Mouse (Mus musculus) hindbrain, embryonic 10.5 days (tissue): ENCODE measurements at regions not wholly inside any gene's neighbourhood (a gene's known extent, or its start where the extent isn't known, plus 50 kb on each side); places are given as distances from the start of the nearest gene placed in this dataset.

Experiments
- DNase-seq: peaks from one replicate; pipeline ENCODE4 v3.0.0-alpha.2; 2017; ENCODE audit warnings: low spot score
- H3K27ac ChIP-seq: fragments of 300-500 bp; sonication (generic); 2 replicates; pipeline ENCODE4 v1.5.1; 2016; ENCODE audit warnings: mild to moderate bottlenecking, moderate library complexity
- H3K27me3 ChIP-seq: fragments of 300-500 bp; sonication (generic); 2 replicates; pipeline ENCODE4 v1.6.1; 2016; ENCODE audit warnings: mild to moderate bottlenecking; ENCODE audit not compliant: poor library complexity, insufficient read depth, severe bottlenecking
- H3K36me3 ChIP-seq: fragments of 300-500 bp; sonication (generic); 2 replicates; pipeline ENCODE4 v1.6.1; 2016; ENCODE audit warnings: mild to moderate bottlenecking, moderate library complexity
- H3K4me1 ChIP-seq: fragments of 300-500 bp; sonication (generic); replicated peaks from 2 replicates; pipeline ENCODE4 v1.6.1; 2016; ENCODE audit warnings: mild to moderate bottlenecking
- H3K4me3 ChIP-seq: fragments of 300-500 bp; sonication (generic); 2 replicates; pipeline ENCODE4 v1.5.1; 2016; ENCODE audit warnings: mild to moderate bottlenecking, moderate library complexity
- H3K9me3 ChIP-seq: fragments of 300-500 bp; sonication (generic); 2 replicates; pipeline ENCODE4 v1.6.1; 2016; ENCODE audit warnings: mild to moderate bottlenecking, moderate library complexity
- WGBS: fragments of 180-500 bp; shearing (Covaris S2); methylation state at CpG from one replicate; pipeline ENCODE4 v1.1.7; 2016; 5-methylcytosine and 5-hydroxymethylcytosine counted together

GRCm38 (mm10) chr8:9152313-9152925 lies 462.1 kb upstream of the Arglu1 start:
- no peaks in the 10 kb centered on the region for H3K9me3 ChIP-seq
- DNase-seq = peak; percentile 32
- no peak overlapping the region for H3K4me3 ChIP-seq
- peak overlapping the region; percentile 47 for H3K27ac ChIP-seq
- H3K4me1 ChIP-seq = peaks cover 32% of the 10 kb centered on the region
- H3K27me3 ChIP-seq = no peaks in the 10 kb centered on the region
- no peaks in the 10 kb centered on the region for H3K36me3 ChIP-seq
- 60% methylated on average over 20 of the region's 20 CpGs for WGBS

- H3K9me3 ChIP-seq = no peaks in the 10 kb centered on the region
- peaks cover 4% of the 10 kb centered on the region; the same call in 1 of the 2 replicates for H3K4me1 ChIP-seq
- 88% methylated on average over 3 of the region's 3 CpGs for WGBS
- H3K27me3 ChIP-seq = no peaks in the 10 kb centered on the region
- no peak overlapping the region for H3K4me3 ChIP-seq
- H3K36me3 ChIP-seq = no peaks in the 10 kb centered on the region
- H3K27ac ChIP-seq = no peak overlapping the region
- DNase-seq = no peak
Observed at GRCm38 (mm10) chr8:9144362-9144761, 454.0 kb upstream of the Arglu1 start.

GRCm38 (mm10) chr8:9139781-9140180 lies 449.5 kb upstream of the Arglu1 start:
- 66% methylated on average over 3 of the region's 3 CpGs for WGBS
- no peak overlapping the region for H3K27ac ChIP-seq

GRCm38 (mm10) chr8:9139059-9139620 lies 448.8 kb upstream of the Arglu1 start:
- DNase-seq = no peak
- 0 out of 2 replicates have a peak, but pooled peaks cover 3% of the 10 kb centered on the region for H3K4me1 ChIP-seq
- H3K9me3 ChIP-seq = no peaks in the 10 kb centered on the region
- 75% methylated on average over 3 of the region's 3 CpGs for WGBS
- H3K27ac ChIP-seq = no peak overlapping the region
- H3K4me3 ChIP-seq = no peak overlapping the region
- no peaks in the 10 kb centered on the region for H3K36me3 ChIP-seq
- no peaks in the 10 kb centered on the region for H3K27me3 ChIP-seq

More at GRCm38 (mm10) chr8:9139781-9140180, 449.5 kb upstream of the Arglu1 start:
- no peaks in the 10 kb centered on the region for H3K9me3 ChIP-seq
- no peaks in the 10 kb centered on the region for H3K36me3 ChIP-seq
- H3K4me1 ChIP-seq = peaks cover 7% of the 10 kb centered on the region; the same call in 1 of the 2 replicates
- no peak overlapping the region for H3K4me3 ChIP-seq
- H3K27me3 ChIP-seq = no peaks in the 10 kb centered on the region
- no peak for DNase-seq

- Histone ChIP-seq H3K27ac (no peak overlapping the region), H3K27me3 (no peaks in the 10 kb centered on the region), H3K4me1 (0 out of 2 replicates have a peak, but pooled peaks cover under 1% of the 10 kb centered on the region), H3K36me3 (no peaks in the 10 kb centered on the region), H3K4me3 (no peak overlapping the region), H3K9me3 (no peaks in the 10 kb centered on the region)
- WGBS = 60% methylated on average over 7 of the region's 7 CpGs
- DNase-seq = no peak
Observed at GRCm38 (mm10) chr8:9133758-9134157, 443.4 kb upstream of the Arglu1 start.

GRCm38 (mm10) chr8:9132612-9133218 lies 442.4 kb upstream of the Arglu1 start:
- H3K36me3 ChIP-seq = no peaks in the 10 kb centered on the region
- no peak overlapping the region for H3K4me3 ChIP-seq
- no peaks in the 10 kb centered on the region for H3K27me3 ChIP-seq
- no peak for DNase-seq
- no peaks in the 10 kb centered on the region for H3K9me3 ChIP-seq
- WGBS = 91% methylated on average over 5 of the region's 5 CpGs
- H3K27ac ChIP-seq = no peak overlapping the region
- H3K4me1 ChIP-seq = no peaks in the 10 kb centered on the region

GRCm38 (mm10) chr8:9131249-9131648 lies 440.9 kb upstream of the Arglu1 start:
- Histone ChIP-seq H3K27ac (no peak overlapping the region), H3K4me1 (no peaks in the 10 kb centered on the region), H3K9me3 (no peaks in the 10 kb centered on the region), H3K27me3 (no peaks in the 10 kb centered on the region), H3K4me3 (no peak overlapping the region), H3K36me3 (no peaks in the 10 kb centered on the region)
- 80% methylated on average over 4 of the region's 4 CpGs for WGBS
- DNase-seq = no peak

- no peak overlapping the region for H3K27ac ChIP-seq
- 0 out of 2 replicates have a peak, but pooled peaks cover 2% of the 10 kb centered on the region for H3K9me3 ChIP-seq
- 93% methylated on average over 4 of the region's 4 CpGs for WGBS
- H3K4me3 ChIP-seq = no peak overlapping the region
- no peak for DNase-seq
- no peaks in the 10 kb centered on the region for H3K4me1 ChIP-seq
- H3K36me3 ChIP-seq = no peaks in the 10 kb centered on the region
- H3K27me3 ChIP-seq = no peaks in the 10 kb centered on the region
Observed at GRCm38 (mm10) chr8:9124503-9124902, 434.2 kb upstream of the Arglu1 start.

- Histone ChIP-seq H3K27ac (no peak overlapping the region), H3K9me3 (0 out of 2 replicates have a peak, but pooled peaks cover 2% of the 10 kb centered on the region), H3K4me3 (no peak overlapping the region), H3K27me3 (no peaks in the 10 kb centered on the region), H3K4me1 (no peaks in the 10 kb centered on the region), H3K36me3 (no peaks in the 10 kb centered on the region)
- 91% methylated on average over 27 of the region's 27 CpGs for WGBS
- no peak for DNase-seq
Observed at GRCm38 (mm10) chr8:9117809-9118737, 427.8 kb upstream of the Arglu1 start.

- no peak for DNase-seq
- H3K27ac ChIP-seq = no peak overlapping the region
- H3K4me3 ChIP-seq = no peak overlapping the region
- WGBS = 85% methylated on average over 5 of the region's 5 CpGs
- no peaks in the 10 kb centered on the region for H3K27me3 ChIP-seq
- 0 out of 2 replicates have a peak, but pooled peaks cover 5% of the 10 kb centered on the region for H3K4me1 ChIP-seq
- H3K36me3 ChIP-seq = no peaks in the 10 kb centered on the region
- no peaks in the 10 kb centered on the region for H3K9me3 ChIP-seq
Observed at GRCm38 (mm10) chr8:9095980-9096379, 405.7 kb upstream of the Arglu1 start.

GRCm38 (mm10) chr8:9094002-9094401 lies 403.7 kb upstream of the Arglu1 start:
- no peak overlapping the region for H3K27ac ChIP-seq
- 77% methylated on average over 9 of the region's 9 CpGs for WGBS
- 0 out of 2 replicates have a peak, but pooled peaks cover 5% of the 10 kb centered on the region for H3K4me1 ChIP-seq
- H3K36me3 ChIP-seq = no peaks in the 10 kb centered on the region
- no peak for DNase-seq
- H3K27me3 ChIP-seq = no peaks in the 10 kb centered on the region
- no peaks in the 10 kb centered on the region for H3K9me3 ChIP-seq
- no peak overlapping the region for H3K4me3 ChIP-seq

- Histone ChIP-seq H3K36me3 (no peaks in the 10 kb centered on the region), H3K27me3 (no peaks in the 10 kb centered on the region), H3K4me3 (no peak overlapping the region), H3K9me3 (no peaks in the 10 kb centered on the region), H3K4me1 (0 out of 2 replicates have a peak, but pooled peaks cover 5% of the 10 kb centered on the region), H3K27ac (no peak overlapping the region)
- 76% methylated on average over 4 of the region's 4 CpGs for WGBS
- no peak for DNase-seq
Observed at GRCm38 (mm10) chr8:9093356-9093755, 403.0 kb upstream of the Arglu1 start.
